Mouse (Mus musculus): Measurements from ENCODE around the gene Ppil2. TPM values are rescaled to one million over a fixed set of nuclear protein-coding genes. Genes with fewer than 3 reads are reported as not detected.

Ppil2 gene
- polyA plus RNA-seq, 2 experiments, result 116 to 131 TPM

DNA sequence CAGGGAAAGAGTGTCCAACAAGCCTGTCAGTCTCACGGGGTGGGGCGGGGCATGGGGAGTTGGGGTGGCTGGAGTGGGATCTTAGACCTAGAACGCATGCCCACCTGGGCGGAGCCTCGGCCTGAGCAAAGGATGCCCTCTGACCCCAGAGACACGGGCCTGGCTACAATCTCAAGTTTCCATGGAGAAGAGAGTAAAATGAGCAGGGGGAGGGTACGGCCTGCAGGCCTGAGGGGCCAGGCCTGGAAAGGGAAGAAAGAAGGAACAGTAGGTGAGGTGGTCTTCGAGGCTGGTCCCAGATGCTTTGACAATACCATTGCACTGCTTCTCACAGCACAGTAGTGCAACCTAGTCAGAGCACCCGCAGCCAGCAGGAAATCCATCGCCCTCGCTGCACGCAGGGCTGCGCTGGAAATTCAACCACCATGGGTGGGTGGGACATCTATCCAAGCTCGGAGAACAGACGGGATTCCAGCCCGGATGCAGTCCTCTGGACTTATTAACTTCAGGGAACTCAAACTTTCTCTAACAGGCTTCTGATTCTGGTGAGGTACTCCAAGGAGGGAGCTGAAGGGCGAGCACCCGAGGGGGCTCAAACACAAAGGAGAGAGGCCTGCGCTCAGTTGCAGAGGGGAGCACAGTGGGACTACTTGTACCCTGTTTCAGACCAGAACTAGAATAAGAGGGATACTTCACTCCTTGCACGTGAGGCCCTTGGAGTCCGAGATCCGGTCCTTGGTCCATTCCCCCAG lies 13.2 kb upstream of the Ppil2 start:
- H3K4me3 ChIP-seq (replicated peaks; ENCODE audit: low read length), result peak overlapping the region; percentile 39
- H3K27ac ChIP-seq (replicated peaks; ENCODE audit: low read depth, low read length), result peak overlapping the region; percentile 16; the same call in 1 of the 2 replicates
- no peaks in the 10 kb centered on the region for H3K27me3 ChIP-seq (ENCODE audit: control insufficient read depth, insufficient read depth, low read length)
- peaks cover 15% of the 10 kb centered on the region for H3K4me1 ChIP-seq (ENCODE audit: control insufficient read depth, insufficient read depth, low read length)
- peak overlapping the region; percentile 55 for H3K9ac ChIP-seq (ENCODE audit: low read depth, low read length, severe bottlenecking)
- DNase-seq (ENCODE audit: low spot score) (peak; percentile 12), ATAC-seq (ENCODE audit: low FRiP score, low read depth) (peak; percentile 17; the same call in 1 of the 2 replicates)
- H3K4me2 ChIP-seq (replicated peaks; ENCODE audit: low read depth, low read length, severe bottlenecking), result peak overlapping the region; percentile 53
- H3K9me3 ChIP-seq (ENCODE audit: control insufficient read depth, low read length), result no peaks in the 10 kb centered on the region
- peaks cover 24% of the 10 kb centered on the region for H3K36me3 ChIP-seq (ENCODE audit: control insufficient read depth, insufficient read depth, low read length)
- 3% methylated on average over 22 of the region's 22 CpGs for WGBS
- no peak for TF ChIP-seq POLR2A (IDR thresholded peaks at IDR 0.05; ENCODE audit: borderline replicate concordance, extremely low read depth, insufficient read depth, insufficient read length)

GRCm38 (mm10) chr16:17121569-17121968 lies 10.5 kb upstream of the Ppil2 start:
- H3K4me3 ChIP-seq (replicated peaks; ENCODE audit: low read length), result no peak overlapping the region
- TF ChIP-seq POLR2A (IDR thresholded peaks at IDR 0.05; ENCODE audit: borderline replicate concordance, extremely low read depth, insufficient read depth, insufficient read length), result no peak
- no peaks in the 10 kb centered on the region for H3K27me3 ChIP-seq (ENCODE audit: control insufficient read depth, insufficient read depth, low read length)
- H3K4me1 ChIP-seq (ENCODE audit: control insufficient read depth, insufficient read depth, low read length), result peaks cover 15% of the 10 kb centered on the region
- ATAC-seq (ENCODE audit: low FRiP score, low read depth) (no peak), DNase-seq (ENCODE audit: low spot score) (no peak)
- H3K9ac ChIP-seq (ENCODE audit: low read depth, low read length, severe bottlenecking), result no peak overlapping the region
- no peak overlapping the region for H3K4me2 ChIP-seq (replicated peaks; ENCODE audit: low read depth, low read length, severe bottlenecking)
- peaks cover 39% of the 10 kb centered on the region for H3K36me3 ChIP-seq (ENCODE audit: control insufficient read depth, insufficient read depth, low read length)
- H3K9me3 ChIP-seq (ENCODE audit: control insufficient read depth, low read length), result no peaks in the 10 kb centered on the region
- no peak overlapping the region for H3K27ac ChIP-seq (replicated peaks; ENCODE audit: low read depth, low read length)
- 79% methylated on average over 14 of the region's 14 CpGs for WGBS

GRCm38 (mm10) chr16:17117309-17117799 lies 6.3 kb upstream of the Ppil2 start:
- Histone ChIP-seq H3K9me3 (ENCODE audit: control insufficient read depth, low read length) (no peaks in the 10 kb centered on the region), H3K9ac (ENCODE audit: low read depth, low read length, severe bottlenecking) (no peak overlapping the region), H3K4me3 (replicated peaks; ENCODE audit: low read length) (no peak overlapping the region), H3K4me1 (ENCODE audit: control insufficient read depth, insufficient read depth, low read length) (no peaks in the 10 kb centered on the region), H3K36me3 (ENCODE audit: control insufficient read depth, insufficient read depth, low read length) (peaks cover 60% of the 10 kb centered on the region), H3K4me2 (replicated peaks; ENCODE audit: low read depth, low read length, severe bottlenecking) (no peak overlapping the region), H3K27me3 (ENCODE audit: control insufficient read depth, insufficient read depth, low read length) (no peaks in the 10 kb centered on the region), H3K27ac (replicated peaks; ENCODE audit: low read depth, low read length) (no peak overlapping the region)
- ATAC-seq (ENCODE audit: low FRiP score, low read depth), result no peak
- DNase-seq (ENCODE audit: low spot score), result no peak
- WGBS, result 91% methylated on average over 5 of the region's 5 CpGs
- TF ChIP-seq POLR2A (IDR thresholded peaks at IDR 0.05; ENCODE audit: borderline replicate concordance, extremely low read depth, insufficient read depth, insufficient read length), result no peak

GRCm38 (mm10) chr16:17104600-17104999 lies 6.5 kb downstream of the Ppil2 start:
- WGBS, result 83% methylated on average over 4 of the region's 4 CpGs
- Histone ChIP-seq H3K4me2 (replicated peaks; ENCODE audit: low read depth, low read length, severe bottlenecking) (no peak overlapping the region), H3K36me3 (ENCODE audit: control insufficient read depth, insufficient read depth, low read length) (peaks cover 68% of the 10 kb centered on the region), H3K27ac (replicated peaks; ENCODE audit: low read depth, low read length) (no peak overlapping the region), H3K27me3 (ENCODE audit: control insufficient read depth, insufficient read depth, low read length) (no peaks in the 10 kb centered on the region), H3K9me3 (ENCODE audit: control insufficient read depth, low read length) (no peaks in the 10 kb centered on the region), H3K4me3 (replicated peaks; ENCODE audit: low read length) (no peak overlapping the region), H3K9ac (ENCODE audit: low read depth, low read length, severe bottlenecking) (no peak overlapping the region), H3K4me1 (ENCODE audit: control insufficient read depth, insufficient read depth, low read length) (no peaks in the 10 kb centered on the region; the same call in 1 of the 2 replicates)
- ATAC-seq (ENCODE audit: low FRiP score, low read depth), result no peak
- DNase-seq (ENCODE audit: low spot score), result no peak
- TF ChIP-seq POLR2A (IDR thresholded peaks at IDR 0.05; ENCODE audit: borderline replicate concordance, extremely low read depth, insufficient read depth, insufficient read length), result no peak

DNA sequence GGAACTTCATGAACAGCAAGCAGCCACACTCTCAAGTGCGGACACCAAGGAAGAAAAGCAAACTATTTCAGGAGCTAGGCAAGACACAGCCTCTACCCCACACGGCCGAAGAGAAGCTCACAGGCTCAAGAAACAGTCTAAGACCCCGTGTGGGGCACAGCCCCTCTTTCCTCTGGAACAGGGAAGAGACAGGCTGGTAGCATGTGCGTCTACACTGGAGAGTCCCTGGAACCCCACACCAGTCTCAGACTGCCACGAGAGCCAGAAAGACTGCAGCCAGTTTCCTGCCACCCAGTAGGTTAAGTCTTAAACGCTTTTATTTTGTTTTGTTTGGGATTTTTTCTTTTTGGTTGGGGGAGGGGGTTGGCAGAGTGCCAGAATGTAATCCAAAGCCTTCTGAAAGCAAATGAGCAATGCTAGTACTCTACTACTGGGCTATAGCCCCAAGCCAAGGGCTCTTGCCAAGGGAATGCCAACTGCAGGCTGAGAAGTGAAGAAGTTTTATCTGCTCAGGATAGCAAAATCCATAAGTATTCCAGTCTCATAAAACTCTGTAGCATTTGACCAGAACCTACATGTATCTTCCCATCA lies 8.3 kb downstream of the Ppil2 start:
- no peak for TF ChIP-seq POLR2A (IDR thresholded peaks at IDR 0.05; ENCODE audit: borderline replicate concordance, extremely low read depth, insufficient read depth, insufficient read length)
- ATAC-seq (ENCODE audit: low FRiP score, low read depth), result peak; percentile 25; the same call in 1 of the 2 replicates
- Histone ChIP-seq H3K4me1 (ENCODE audit: control insufficient read depth, insufficient read depth, low read length) (no peaks in the 10 kb centered on the region), H3K4me3 (replicated peaks; ENCODE audit: low read length) (no peak overlapping the region), H3K27me3 (ENCODE audit: control insufficient read depth, insufficient read depth, low read length) (no peaks in the 10 kb centered on the region), H3K9ac (ENCODE audit: low read depth, low read length, severe bottlenecking) (no peak overlapping the region), H3K9me3 (ENCODE audit: control insufficient read depth, low read length) (no peaks in the 10 kb centered on the region), H3K36me3 (ENCODE audit: control insufficient read depth, insufficient read depth, low read length) (peaks cover 79% of the 10 kb centered on the region), H3K4me2 (replicated peaks; ENCODE audit: low read depth, low read length, severe bottlenecking) (no peak overlapping the region), H3K27ac (replicated peaks; ENCODE audit: low read depth, low read length) (no peak overlapping the region; the same call in 1 of the 2 replicates)
- WGBS, result 54% methylated on average over 7 of the region's 7 CpGs
- DNase-seq (ENCODE audit: low spot score), result no peak
